Mouse (Mus musculus) CD4-positive, CD25-positive, alpha-beta regulatory T cell, adult 4 months (primary cell): ENCODE data around the gene Msx3. TPM values are rescaled to one million over a fixed set of nuclear protein-coding genes. Genes with fewer than 3 reads are reported as not detected.

Experiments used
- ATAC-seq: one replicate; pipeline ENCODE4 v1.8.0; 2017
- polyA plus RNA-seq, 2 experiments: library from polyadenylated mRNA; unstranded; fragments of 100-300 nt; shearing (Covaris generic); gene quantifications; one replicate each; pipeline ENCODE4 v1.2.1; 2017

Gene Msx3
- under 1 TPM in 1 of 2 experiments, not detected in 1; 0.20 TPM for polyA plus RNA-seq

GRCm38 (mm10) chr7:140048361-140049114, at the start of gene Msx3:
Gene Msx3 (minus strand): TSS chr7:140049089.
- peak; percentile 5 for ATAC-seq

- no peak for ATAC-seq
Measured at GRCm38 (mm10) chr7:140098466-140098865, 49.6 kb upstream of the Msx3 start.

GRCm38 (mm10) chr7:140096055-140096454, 47.2 kb upstream of the Msx3 start:
- no peak for ATAC-seq

DNA sequence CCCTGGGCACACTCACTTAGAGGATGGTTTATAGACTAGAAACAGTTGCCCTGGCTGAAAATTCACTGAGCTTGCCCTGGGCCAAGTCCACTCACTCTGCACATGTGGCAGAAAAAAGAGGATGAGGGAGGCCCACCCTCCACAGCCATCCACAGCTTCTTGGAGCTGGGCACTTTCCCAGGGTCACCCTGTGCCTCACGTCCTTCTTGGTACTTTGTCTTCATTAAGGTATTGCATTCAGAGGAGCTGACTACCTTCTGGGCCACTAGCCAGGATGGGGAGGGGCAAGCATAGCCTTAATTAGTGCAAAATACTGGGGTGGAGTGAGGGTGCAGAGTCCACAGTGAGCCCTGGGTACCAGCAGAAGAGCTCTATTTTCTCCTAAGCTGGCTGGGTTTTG, 46.7 kb upstream of the Msx3 start:
- ATAC-seq, result no peak

DNA sequence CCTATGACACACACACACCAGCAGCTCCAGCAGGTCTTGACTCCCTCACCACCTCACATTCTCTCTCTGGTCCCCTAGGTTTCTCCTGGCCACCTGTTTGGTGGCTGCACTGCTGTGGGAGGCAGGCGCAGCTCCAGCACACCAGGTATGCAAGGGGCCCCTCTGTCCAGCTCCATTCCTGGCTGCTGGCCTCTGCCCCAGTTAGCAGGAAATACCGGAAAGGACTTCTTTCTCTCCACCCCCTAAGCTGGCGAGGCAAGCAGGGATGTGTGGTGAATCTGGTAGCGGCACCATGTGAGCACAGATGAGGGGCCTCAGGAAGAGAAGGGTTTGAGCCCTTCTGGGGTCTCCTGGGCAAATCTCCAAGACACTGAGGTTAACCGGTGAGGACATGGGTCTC, 46.1 kb upstream of the Msx3 start:
- no peak for ATAC-seq

DNA sequence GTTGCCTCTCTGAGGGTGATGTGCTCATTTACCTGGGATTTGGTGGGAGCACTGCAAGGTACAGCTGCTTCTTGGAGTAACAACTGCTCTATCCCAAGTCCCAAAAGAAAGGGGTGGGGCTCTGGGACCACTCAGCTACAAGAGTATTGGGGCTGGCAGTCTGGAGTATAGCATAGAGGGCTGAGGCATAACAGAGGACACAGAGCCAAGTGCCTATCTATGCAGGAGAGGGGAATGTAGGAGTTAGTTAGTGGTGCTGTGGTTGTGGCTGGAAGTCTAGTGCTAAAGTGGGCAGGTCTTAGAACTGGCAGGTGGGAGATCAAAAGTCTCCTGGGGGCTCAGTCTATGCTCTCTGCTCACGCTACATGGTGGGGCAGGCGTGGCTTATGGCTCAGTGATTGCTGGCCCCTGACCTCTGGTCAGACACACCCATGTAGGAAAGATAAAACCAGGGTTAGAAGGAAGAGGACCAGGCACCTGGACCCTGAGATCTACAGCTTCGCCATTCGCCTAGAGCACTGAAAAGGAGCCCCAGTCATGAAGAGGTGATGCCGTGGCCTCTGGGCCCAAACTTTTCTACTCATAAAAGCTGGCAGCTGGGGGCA, 44.1 kb upstream of the Msx3 start, which contains the start of gene Prap1:
Prap1 (plus strand) TSS at position 472 of the 605 bp plus-strand sequence.
- ATAC-seq, result no peak

DNA sequence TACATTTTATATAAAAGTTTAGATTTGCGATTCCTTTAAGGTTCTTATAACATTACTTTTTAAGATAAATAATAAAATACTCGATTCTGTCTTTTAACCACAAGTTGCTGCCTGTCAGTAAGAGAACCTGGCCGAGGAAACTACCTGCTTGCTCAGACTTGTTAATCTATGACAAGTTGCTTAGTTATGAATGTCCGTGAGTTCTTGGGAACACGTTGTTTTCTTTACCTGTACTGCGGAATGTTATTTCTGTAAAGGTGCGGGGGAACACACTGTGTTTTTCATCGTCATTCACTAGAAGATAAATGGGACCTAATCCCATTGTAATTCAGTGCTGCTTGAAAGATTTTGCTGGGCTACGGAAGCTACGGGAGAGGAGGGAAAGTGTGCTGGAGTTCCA, 41.7 kb upstream of the Msx3 start:
- ATAC-seq, result no peak

DNA sequence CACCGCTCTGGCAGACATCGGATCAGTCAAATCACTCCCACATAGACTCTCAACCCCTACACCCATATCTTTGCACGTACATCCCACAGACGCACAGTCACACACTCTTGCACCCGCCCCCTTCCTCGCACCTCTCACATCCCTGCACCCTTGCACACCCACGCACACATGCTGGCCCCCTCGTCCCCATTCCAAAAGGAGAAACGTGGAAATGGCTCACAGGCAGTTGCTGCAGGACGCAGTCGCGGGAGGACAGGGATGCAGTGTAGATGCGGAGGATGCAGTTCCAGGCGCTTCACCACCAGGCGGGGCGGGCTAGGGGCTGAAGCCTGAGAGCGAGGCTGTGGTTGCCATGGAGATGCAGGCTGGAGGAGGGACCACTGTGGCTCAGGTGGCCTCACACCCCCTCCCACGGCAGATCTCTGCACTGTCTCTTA, 33.4 kb upstream of the Msx3 start, which contains the start of gene Caly:
Caly (minus strand) TSS at position 307 of the 437 bp plus-strand sequence.
- ATAC-seq, result no peak

GRCm38 (mm10) chr7:140081408-140082241, 32.7 kb upstream of the Msx3 start:
- no peak for ATAC-seq

DNA sequence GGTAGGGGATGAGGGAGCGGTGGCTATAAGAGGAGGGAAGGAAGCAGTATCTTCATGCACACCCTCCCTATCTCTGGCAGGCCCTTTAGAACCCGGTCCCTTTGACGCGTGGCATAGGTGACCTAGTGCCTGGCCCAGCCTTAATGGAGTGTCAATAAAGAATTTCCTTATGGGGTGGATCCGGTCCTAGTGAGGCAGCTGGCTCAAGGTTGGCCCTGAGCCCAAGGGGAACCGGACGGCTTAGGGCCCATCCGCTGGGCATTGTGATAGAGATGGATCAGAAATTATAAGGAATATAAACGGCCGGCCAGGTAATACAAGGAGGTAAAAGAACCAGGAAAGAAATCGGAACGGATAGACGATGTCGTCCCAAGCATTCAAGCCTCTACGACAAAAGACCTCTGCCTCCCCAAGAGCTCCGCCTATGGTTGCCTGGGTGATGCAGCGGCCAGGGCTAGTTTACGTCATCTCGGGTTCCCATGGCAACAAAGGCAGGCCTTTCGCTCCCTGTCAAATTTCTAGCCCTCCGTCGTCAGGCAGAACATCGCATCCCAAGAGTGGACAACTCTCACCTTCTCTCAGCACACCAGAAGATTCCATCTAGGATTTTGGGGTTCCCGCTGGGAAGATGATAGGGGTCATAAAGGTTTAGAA, 31.7 kb upstream of the Msx3 start:
- ATAC-seq, result peak; percentile 71

GRCm38 (mm10) chr7:140078711-140079110, 29.8 kb upstream of the Msx3 start:
- peak; percentile 66 for ATAC-seq

GRCm38 (mm10) chr7:140077698-140078097, 28.8 kb upstream of the Msx3 start:
- no peak for ATAC-seq

- no peak for ATAC-seq
Measured at GRCm38 (mm10) chr7:140070042-140070711, 21.3 kb upstream of the Msx3 start.

DNA sequence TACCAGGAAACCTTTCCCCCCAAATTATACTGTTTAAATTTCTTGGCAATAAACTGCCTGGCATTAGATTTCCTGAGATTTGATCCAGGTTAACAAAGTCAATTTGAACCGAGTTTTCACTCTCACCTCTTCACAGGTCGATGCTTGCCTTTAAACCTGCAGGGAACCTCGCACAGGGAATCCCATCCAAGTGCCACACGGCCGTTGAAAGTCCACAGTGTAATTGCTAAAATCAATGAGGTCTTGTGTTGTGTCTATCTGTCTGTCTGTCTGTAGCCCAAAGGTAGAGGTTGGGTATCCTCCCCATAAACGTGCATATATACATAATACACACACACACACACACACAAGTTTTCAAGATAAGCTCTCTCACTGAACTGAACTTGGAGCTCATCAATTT, 18.5 kb upstream of the Msx3 start:
- no peak for ATAC-seq

- ATAC-seq, result peak; percentile 58
Measured at GRCm38 (mm10) chr7:140063092-140063491, 14.2 kb upstream of the Msx3 start.

DNA sequence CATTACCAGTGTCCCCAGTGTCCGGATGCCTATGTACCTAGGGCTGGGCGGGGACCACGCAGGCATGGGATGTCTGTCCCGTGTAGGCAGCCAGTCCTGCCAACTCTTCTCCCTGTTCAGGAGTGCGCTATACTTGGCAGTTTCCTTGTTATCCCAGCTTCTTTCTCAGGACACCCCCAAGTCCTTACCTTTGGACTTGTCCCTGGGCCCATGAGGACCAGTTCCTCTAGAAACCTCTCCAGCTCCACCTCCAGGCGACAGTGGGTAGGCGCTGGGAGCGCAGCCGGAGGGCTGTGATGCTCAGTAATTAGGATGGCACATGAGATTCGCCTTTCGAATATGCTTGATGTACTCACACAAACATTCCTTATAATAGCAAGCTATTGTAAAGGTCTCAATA, 13.4 kb upstream of the Msx3 start:
- ATAC-seq, result no peak

DNA sequence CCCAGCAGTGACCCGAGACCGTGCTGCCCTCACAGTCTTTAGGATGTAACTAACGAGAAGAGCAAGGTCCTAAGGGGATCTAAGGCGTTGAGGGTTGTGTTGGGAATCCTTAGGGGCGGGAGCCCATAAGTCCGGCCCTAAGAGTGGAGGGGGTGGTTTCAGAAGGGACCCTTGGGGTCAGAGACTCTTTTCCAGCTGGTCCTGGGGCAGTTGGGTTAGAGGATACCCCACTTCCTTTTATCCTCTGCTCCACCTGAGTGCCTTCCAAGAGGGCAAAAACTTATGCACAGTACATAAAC, 12.9 kb upstream of the Msx3 start:
- no peak for ATAC-seq

- ATAC-seq, result no peak
Measured at GRCm38 (mm10) chr7:140060936-140061831, 12.3 kb upstream of the Msx3 start.

- no peak for ATAC-seq
Measured at GRCm38 (mm10) chr7:140059601-140060000, 10.7 kb upstream of the Msx3 start.

- ATAC-seq, result no peak
Measured at GRCm38 (mm10) chr7:140058528-140058927, 9.6 kb upstream of the Msx3 start.
